Mouse (Mus musculus): Measurements from ENCODE around the gene Ssh3.

DNA sequence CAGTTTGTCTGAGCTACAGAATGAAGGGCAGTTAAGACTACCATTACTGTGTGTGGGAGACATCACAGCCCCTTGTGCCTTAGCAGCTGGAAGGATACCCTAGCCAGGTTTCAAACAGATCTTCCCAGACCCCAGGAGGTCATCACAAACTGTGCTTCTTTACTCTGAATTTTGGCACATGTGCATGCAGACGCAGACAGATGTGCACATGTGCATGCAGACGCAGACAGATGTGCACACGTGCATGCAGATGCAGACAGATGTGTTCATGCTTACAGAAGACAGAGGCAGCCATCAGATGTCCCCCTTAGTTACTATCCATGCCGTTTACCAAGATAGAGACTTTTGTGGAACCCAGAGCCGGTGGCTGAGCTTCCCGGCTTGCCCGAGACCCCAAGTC lies 30.1 kb upstream of the Ssh3 start:
- TF ChIP-seq POLR2A (IDR thresholded peaks at IDR 0.05; ENCODE audit: borderline replicate concordance, insufficient read depth, low read length) (no peak), CTCF (IDR thresholded peaks at IDR 0.05; ENCODE audit: borderline replicate concordance, insufficient read depth, low read depth, low read length) (no peak)
